Mouse (Mus musculus) megakaryocyte, embryonic 14.5 days (primary cell): ENCODE data around the gene Cep295.

ENCODE experiments used
- FLI1 ChIP-seq: IDR thresholded peaks from 2 replicates; pipeline ENCODE4 v1.6.1; 2012; ENCODE audit warnings: low read length, inconsistent platforms, mixed read lengths
- GATA1 ChIP-seq: IDR thresholded peaks from 3 replicates; pipeline ENCODE4 v1.6.1; 2012; ENCODE audit warnings: mixed read lengths, low read length, inconsistent platforms, borderline replicate concordance

DNA sequence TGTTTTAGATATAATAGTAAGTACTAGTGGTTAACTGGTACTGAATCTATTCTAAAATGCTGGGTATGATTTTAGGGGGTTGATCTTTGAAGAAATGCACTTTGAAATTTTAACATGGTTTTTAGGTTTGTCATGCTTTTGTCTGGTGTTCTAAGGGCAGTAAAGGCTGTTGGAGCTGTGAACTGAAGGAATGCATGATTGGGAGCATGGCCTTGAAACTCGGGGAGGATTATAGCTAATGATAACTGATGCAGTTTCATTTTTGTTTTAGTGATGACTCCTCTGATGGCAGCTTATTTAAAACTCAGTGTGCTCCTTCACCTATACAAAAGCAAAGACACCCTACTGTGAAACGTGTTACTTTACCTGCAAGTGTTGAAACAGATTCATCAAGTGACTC lies 49.3 kb downstream of the Cep295 start:
- TF ChIP-seq GATA1 (no peak), FLI1 (no peak)
